Mouse (Mus musculus): Measurements from ENCODE around the gene Oxsm. TPM values are rescaled to one million over a fixed set of nuclear protein-coding genes. Genes with fewer than 3 reads are reported as not detected.

Gene Oxsm
- 20.7 TPM for polyA plus RNA-seq (2014; fragmentation: Illumina TruSeq; extraction: RNeasy Lipid Tissue Mini Kit (QIAGEN cat#74804); ENCODE audit: low read depth, low replicate concordance)

GRCm38 (mm10) chr14:16249171-16249874, at the start of gene Oxsm, which contains the start of gene Ngly1:
Gene Oxsm (minus strand): TSS chr14:16249808.
Gene Ngly1 (plus strand): TSS chr14:16249280.

Other genes with a start within 250 kb of the Oxsm start
- gene Ngly1, start 528 bp downstream of the Oxsm start, polyA plus RNA-seq (2014; fragmentation: Illumina TruSeq; extraction: RNeasy Lipid Tissue Mini Kit (QIAGEN cat#74804); ENCODE audit: low read depth, low replicate concordance), result 408 TPM
- gene Top2b, start 115.4 kb upstream of the Oxsm start, polyA plus RNA-seq (2014; fragmentation: Illumina TruSeq; extraction: RNeasy Lipid Tissue Mini Kit (QIAGEN cat#74804); ENCODE audit: low read depth, low replicate concordance), result 49.6 TPM